Mouse (Mus musculus) neutrophil, adult 5-6 weeks (primary cell): ENCODE measurements around the gene Serpinb8. TPM values are rescaled to one million over a fixed set of nuclear protein-coding genes. Genes with fewer than 3 reads are reported as not detected.

Source experiments
- ATAC-seq: fragments of 151-379, 151-347 bp; 2 replicates; pipeline ENCODE4 v1.8.0; 2017; ENCODE audit warnings: mild to moderate bottlenecking, moderate TSS enrichment; ENCODE audit not compliant: insufficient number of reproducible peaks, poor library complexity, low FRiP score, severe bottlenecking; ENCODE audit errors: extremely low read depth
- total RNA-seq: library from RNA; stranded (forward); fragments of 200-1000 nt; gene quantifications from 2 replicates; pipeline ENCODE4 v1.2.3, GENCODE M21; 2017

Gene Serpinb8
- total RNA-seq, 1 experiment from 2014 or later = 3.3 TPM

DNA sequence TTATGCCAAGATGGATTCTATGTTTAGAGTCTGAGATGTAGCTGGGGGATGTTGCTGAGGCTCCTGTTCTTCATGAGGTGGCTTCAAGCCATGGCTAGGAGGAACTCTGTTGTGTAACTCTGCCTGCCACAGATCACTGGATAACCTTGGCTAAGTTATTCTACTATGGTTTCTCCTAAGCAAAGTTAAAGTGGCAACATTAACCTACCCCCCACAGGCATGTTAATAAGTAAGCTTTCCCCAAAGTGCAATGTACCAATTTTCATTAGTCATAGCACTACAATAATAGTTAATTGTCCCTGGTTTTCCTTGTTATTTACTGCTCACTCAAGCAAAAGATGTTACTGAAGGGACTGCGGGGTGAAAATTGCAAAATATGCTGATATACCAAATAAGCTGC is 48.2 kb downstream of the Serpinb8 start:
- no peak for ATAC-seq

DNA sequence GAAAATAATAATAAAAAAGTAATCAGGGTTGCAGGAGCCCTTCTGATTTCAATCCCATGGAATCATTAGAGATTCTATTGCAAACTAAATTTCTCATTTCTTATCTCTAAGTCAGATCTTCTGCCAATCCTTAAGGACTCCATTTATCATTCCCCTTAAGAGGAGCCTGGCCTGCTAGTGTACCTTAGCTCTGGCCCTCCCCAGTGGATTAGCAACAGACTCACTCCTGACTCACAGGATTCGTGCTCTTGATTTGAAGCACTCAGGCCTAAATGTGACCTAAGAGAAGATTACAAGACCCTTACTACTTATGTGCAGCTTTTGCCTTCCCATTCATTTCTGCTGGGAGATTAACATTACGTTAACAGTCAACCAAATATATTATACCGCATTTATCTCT is 48.7 kb downstream of the Serpinb8 start:
- ATAC-seq = no peak

DNA sequence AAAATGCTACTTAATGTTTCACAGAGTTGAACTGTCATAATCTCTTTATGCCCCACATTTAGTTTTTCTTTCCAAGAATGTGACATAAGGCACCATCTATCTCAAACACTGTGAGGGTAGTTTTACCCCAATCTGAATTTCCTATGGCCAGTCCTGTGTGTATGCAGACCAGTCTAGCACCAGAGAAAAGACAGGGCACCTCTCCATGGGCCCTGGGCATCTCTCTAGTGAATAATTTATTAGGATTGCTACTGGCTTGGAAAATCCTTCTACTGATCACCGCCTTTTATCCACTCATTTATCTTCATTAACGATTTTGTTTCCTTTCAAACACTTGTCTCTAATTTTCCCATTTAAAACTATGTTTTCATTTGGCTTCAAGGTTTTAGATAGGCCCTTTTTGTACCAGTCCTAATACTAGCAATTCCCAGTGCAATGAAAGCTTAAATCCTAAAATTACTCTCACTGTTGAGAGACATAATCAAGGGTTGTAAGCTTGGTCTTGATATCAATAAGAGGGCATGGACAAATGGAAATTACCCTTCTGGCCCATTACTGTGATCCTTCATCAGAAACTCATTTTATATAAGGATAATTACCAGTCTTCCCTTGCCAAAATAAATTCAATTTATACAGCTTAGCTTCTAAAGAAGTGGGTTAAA is 52.8 kb downstream of the Serpinb8 start:
- ATAC-seq = no peak

DNA sequence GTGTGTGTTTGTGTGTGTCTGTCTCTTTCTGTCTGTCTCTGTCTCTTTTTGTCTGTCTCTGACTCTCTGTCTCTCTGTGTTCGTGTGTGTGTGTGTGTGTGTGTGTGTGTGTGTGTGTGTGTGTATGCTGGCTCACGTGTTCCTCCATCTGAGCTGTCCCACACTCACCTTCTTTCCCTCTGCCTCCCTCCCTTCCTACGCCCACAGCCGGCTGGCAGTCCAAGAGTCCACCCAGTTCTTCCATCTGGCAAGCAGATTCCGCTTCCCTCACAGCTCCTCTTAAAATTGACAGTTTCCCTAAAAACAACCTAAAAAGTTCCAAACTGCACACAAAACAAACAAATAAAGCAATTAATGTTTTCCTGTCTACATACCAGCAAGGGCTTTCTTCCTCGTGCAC is 55.3 kb downstream of the Serpinb8 start:
- ATAC-seq = no peak

DNA sequence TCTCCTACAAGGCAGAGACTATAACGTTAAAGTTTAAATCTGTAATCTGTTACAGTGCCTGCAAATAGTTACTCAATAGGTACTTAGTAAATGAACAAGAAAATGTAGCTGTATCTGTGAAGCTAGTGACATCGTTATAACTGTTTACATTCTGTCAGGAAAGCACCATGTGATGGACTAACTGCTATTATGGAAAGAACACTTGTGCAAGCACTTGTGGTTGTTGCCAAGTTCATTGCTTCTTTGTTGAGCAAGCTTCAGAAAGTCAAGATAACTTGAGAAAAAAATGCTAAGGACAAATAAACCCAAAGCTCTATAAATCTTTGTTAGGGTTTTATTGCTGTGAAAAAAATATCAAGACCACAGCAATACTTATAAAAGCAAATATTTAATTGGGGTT is 67.9 kb downstream of the Serpinb8 start:
- ATAC-seq = no peak

Other genes starting within 250 kb of the Serpinb8 start
- gene Serpinb11, start 228.8 kb upstream of the Serpinb8 start, total RNA-seq = 0.25 and 1.4 TPM in 2 replicates
- gene Serpinb7, start 190.4 kb upstream of the Serpinb8 start, total RNA-seq = 1.6 and 2.2 TPM in 2 replicates
- gene Serpinb2, start 78.6 kb upstream of the Serpinb8 start, total RNA-seq = 0.61 and 1.5 TPM in 2 replicates